Mouse (Mus musculus) heart, adult 11 months (tissue): ENCODE measurements around the gene Slc25a26.

Source experiments
- DNase-seq: peaks from one replicate; pipeline ENCODE4 v3.0.0; 2022

The Slc25a26 gene

DNA sequence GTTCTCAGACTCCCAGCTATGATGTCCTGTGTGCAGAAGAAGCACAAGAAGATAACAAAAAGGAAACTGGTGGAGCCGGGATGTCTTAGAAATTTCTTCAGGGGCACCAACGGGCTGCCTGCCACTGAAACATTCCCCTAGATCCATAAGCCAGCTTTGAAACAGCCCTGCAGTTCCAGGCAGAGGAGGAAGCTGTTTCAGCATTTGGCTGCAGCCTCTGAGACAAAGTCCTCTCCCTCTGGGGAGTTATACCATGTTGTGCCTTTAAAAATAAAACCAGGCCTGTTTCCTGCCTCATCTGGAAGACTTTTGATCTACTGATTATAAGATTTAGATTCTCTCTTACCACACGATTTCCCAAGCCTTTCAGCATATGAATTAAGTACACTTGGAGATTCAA is 144.5 kb downstream of the Slc25a26 start:
- DNase-seq = no peak

DNA sequence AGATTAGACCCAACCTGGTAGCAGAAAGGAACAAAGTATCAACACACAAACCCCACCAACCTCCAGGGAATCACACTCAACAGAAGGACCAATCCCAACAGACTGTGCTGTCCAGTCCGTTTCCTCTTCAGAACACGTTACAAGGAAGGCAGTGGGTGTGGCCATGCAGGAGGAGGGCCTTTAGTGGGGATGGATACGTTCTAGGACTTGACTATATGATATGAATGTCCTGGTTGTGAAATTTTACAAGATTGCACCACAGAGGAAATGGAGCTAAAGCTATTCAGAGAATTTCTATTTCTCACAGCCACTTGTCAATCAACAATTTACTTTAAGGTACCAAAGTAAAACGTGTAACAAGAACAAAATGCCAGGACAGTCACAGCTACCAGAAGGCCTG is 145.6 kb downstream of the Slc25a26 start:
- DNase-seq = no peak

DNA sequence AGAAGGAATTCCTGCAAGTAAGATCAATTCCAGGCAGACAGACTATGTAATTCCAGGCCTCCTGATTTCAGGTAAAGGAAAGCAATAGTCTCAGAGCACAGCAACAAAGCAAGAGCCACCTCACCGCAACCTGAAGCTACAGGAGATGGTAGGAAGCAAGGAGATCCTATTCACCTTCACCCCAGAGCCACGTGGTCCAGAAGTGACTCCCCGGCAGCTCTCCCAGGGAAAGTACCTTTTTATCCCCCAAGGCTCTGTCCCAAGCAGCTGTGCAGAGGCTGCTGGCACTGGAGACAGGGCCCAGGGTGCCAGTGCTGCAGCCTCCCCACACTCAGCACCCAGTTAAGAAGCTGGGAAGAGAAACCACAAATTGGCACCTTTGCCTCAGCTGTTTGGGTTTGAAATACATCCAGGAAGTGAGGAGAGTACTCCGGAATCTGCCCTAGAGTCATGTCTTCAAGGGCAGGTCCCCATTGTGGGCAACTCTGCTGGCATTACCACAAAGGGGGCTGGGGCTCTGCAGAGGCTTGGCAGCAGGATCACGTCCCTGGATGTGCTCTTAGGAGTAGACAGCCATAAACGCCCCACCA is 146.2 kb downstream of the Slc25a26 start:
- DNase-seq = peak; percentile 90

DNA sequence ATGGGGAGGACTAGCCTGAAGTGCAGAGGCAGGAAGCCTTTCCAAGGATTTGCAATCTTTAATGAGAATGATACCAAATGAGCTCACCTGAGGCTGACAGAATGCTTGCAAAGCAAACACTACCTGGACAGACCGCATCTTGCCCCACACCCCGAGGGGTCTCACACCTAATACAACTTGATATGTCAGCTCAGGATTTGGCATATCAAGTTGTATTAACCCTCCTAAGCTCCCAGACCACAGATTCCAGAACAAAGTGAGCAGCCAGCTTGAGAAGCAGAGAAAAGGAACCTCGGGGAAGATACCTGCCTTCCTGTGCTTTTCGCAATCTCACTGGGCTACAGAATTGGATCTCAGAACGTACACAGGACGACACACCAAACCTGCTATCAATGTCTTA is 146.8 kb downstream of the Slc25a26 start:
- no peak for DNase-seq

DNA sequence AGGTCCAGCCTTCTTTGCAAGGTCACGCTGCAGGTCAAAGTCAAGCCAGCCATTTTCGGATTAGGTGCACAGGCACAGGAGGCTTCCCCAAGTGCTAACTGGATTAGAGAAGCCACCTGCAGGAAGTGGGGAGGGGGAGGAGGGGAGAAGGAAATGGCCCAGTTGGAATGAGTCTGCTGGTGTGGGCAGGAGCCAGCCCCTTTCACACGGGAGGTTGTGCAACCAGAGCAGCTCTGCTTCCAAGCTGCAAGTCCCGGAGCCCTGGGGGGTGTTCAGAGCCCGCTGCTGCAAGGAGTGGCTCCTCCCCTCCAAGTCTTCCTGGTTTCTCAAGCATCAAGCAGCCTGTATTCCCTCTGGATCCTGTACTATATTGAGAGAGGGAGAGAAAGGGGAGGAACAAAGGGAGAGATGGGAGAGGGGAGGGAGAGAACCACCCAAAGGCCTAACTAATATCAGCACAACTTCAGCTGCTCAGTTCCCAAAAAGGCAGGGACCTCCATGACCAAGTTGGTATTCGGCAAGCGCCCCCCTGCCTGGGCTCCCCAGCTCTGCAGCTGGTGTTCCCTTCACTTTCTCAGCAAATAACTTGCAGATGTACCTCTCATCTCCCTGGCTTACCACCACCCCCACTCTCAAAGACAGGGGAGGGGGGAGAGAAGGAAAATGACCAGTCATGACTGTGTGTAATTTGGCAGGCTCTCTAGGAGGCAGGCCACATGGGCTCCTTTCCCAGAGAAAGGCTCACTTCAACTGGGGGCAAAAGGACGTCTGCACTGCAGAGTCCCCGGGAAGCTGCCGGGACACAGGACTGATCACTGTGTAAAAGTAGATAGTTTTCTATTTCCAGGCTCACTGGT is 147.7 kb downstream of the Slc25a26 start:
- DNase-seq = peak; percentile 99

DNA sequence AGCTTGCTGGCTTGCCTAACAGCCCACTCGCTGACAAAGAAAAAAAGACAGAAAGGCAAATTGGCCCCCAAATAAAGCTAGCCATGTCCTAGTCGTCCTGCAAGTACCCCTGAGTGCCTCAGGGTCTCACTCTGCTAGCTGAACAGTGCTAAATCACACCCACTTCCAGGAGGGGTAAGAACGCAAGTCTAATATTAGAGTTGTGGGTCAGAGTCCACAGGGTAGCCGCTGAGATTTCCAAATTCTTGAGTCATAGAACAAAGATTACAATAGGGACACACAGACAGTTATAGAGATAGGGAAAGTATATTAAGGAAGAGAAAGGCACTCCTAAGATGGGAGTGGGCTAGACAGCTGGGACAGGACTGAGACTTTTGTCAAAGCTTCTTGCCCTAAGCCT is 148.4 kb downstream of the Slc25a26 start:
- no peak for DNase-seq

DNA sequence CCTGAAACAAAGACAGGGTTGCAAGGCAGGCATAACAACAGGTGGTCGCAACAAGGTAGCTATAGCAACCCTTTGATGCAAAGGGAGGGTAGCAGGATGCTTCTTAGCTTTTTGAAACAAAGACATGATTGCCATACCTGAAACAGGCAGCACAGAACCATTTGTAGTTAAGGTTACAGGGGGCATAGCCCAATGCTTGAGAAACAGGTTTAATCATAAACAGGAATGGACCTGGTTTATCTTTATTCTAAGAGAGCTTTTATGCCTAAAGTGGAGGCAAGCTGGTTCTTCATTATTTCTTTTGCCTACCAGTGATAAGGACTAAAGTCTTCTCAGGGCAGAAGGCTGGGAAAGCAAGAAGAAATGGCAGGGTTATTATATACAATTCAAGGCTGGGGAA is 149.5 kb downstream of the Slc25a26 start:
- no peak for DNase-seq

DNA sequence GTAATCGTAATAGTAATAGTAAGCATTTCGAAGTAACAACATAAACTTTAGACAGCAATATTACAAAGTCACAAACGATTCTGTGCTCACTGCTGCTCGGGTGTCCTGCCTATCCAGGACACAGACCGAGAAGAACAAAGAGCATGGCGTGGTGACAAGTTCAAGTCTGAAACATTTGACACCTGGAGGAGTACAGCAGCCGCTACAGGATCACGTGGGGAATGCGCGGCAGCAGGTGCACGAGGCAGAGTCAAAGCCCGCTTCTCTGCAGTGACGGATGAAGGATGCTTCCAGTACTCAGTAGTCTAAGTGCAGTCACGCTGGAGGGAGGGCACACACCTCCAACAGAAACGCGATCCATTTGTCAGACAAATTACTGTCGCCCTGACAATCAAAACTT is 151.4 kb downstream of the Slc25a26 start:
- DNase-seq = no peak

DNA sequence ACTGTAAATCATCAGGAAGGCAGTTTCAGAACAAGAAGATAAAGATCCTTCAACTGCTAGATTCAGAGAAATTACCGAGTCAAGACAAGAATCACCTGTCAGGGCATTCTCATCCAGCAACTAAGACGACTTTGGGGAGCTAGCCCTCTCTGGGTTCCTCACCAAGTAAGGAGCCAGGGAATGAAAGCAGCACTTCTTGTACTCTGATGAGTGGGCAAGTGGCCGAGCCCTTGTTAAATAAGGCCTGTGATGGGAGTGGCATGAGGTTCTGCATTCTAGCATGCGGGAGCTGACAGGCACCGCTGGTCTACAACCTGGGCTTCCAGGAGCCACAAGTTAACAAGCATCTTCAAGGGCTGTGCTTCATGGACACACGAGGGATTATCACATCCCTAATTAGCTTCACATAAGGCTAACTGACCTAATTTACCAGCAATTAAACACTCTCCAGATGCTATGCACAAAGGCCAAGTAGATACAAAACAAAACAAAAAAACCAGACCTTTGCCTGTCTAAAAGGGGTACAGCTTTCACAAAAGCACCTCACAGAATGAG is 152.6 kb downstream of the Slc25a26 start:
- DNase-seq = peak; percentile 95

DNA sequence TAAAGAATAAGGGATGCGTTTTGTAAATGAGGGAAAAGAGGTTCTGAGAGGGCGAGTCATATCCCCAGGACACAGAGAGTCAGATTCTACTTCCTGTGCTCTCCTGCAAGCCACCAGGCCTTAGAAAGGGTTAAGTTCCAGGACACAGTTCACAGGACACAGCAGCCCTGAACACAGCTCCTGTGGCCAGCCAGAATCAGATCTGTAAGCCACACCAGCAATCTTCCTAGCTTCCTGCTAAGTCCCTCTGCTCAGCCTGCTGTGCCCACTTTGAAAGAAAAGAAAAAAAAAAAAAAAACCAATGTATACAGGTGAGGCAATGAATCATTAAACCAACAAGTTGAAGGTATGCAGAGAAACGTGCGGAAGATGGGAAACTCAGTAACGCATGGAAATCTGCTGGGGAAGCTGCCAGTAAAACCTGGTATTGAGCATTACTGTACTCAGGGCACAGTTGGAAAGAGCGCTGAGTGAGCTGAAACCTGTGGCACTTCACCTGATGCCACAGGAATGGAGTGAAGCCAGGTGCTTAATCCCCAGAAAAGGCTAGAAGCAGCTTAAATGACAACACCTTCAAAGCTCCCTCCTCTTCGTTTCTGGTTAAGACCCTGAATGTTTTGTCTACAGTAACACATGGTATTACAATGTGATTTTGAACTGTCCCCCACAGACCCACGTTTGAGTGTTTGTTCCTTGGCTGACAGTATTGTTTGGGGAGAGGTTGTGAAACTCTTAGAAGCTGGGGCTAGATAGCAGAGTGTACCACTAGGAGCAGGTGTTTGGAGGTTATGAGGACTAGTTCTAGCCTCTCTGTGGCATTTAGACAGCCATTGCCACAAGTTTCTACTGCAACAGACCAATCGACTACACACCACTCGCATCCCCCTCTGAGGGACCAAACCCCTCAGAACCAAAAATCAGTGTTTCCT is 153.5 kb downstream of the Slc25a26 start:
- DNase-seq = no peak
